Mouse (Mus musculus) lung, embryonic 14.5 days (tissue): Measurements from ENCODE around the gene Adcyap1r1. TPM values are rescaled to one million over a fixed set of nuclear protein-coding genes. Genes with fewer than 3 reads are reported as not detected.
A peak's percentile ranks its signal among the peaks of the same experiment; 100 is the strongest.

Experiments used
- ATAC-seq: fragments of 200-750 bp; cut with Nextera tagmentation; 2 replicates; pipeline ENCODE4 v1.8.0; 2017; ENCODE audit warnings: mild to moderate bottlenecking, moderate TSS enrichment, moderate library complexity; ENCODE audit not compliant: insufficient read depth
- DNase-seq: peaks from one replicate; pipeline ENCODE4 v3.0.0-alpha.2; 2015
- H3K27ac ChIP-seq: fragments of 300-500 bp; sonication (generic); 2 replicates; pipeline ENCODE4 v1.5.1; 2014; ENCODE audit warnings: low read depth, mild to moderate bottlenecking, moderate library complexity
- H3K27me3 ChIP-seq: fragments of 300-500 bp; sonication (generic); 2 replicates; pipeline ENCODE4 v1.6.1; 2014; ENCODE audit warnings: low read length, control low read depth; ENCODE audit not compliant: insufficient read depth
- H3K36me3 ChIP-seq: fragments of 300-500 bp; sonication (generic); 2 replicates; pipeline ENCODE4 v1.6.1; 2014; ENCODE audit warnings: control low read depth; ENCODE audit not compliant: insufficient read depth
- H3K4me1 ChIP-seq: fragments of 300-500 bp; sonication (generic); 2 replicates; pipeline ENCODE4 v1.6.1; 2014; ENCODE audit warnings: antibody characterized with exemption, control low read depth; ENCODE audit not compliant: insufficient read depth
- H3K4me2 ChIP-seq: fragments of 300-500 bp; sonication (generic); 2 replicates; pipeline ENCODE4 v1.6.1; 2014; ENCODE audit warnings: mild to moderate bottlenecking
- H3K4me3 ChIP-seq: fragments of 300-500 bp; sonication (generic); 2 replicates; pipeline ENCODE4 v1.5.1; 2014; ENCODE audit warnings: low read depth, low read length
- H3K9ac ChIP-seq: fragments of 300-500 bp; sonication (generic); 2 replicates; pipeline ENCODE4 v1.6.1; 2014
- H3K9me3 ChIP-seq: fragments of 300-500 bp; sonication (generic); 2 replicates; pipeline ENCODE4 v1.6.1; 2016; ENCODE audit warnings: low read depth, low read length, control low read depth
- CTCF ChIP-seq: IDR thresholded peaks from 2 replicates; pipeline ENCODE4 v1.5.1; 2016; ENCODE audit warnings: antibody characterized with exemption, low read depth
- WGBS: fragments of 180-500 bp; shearing (Covaris S2); extraction: QIAGEN DNeasy Blood & Tissue Kit; methylation state at CpG from one replicate; pipeline ENCODE4 v1.1.7; 2014; 5-methylcytosine and 5-hydroxymethylcytosine counted together
- polyA plus RNA-seq: library from polyadenylated mRNA; unstranded; fragments of >200 nt; fragmentation: Nextera tagmentation; extraction: Ambion mirVana; gene quantifications from 2 replicates; pipeline ENCODE4 v1.2.1, GENCODE M21; 2014

Adcyap1r1 gene
- polyA plus RNA-seq, 1 experiment from 2014 or later = 0.61 TPM

- Histone ChIP-seq H3K4me1 (no peaks in the 10 kb centered on the region), H3K9me3 (no peaks in the 10 kb centered on the region), H3K27ac (no peak overlapping the region), H3K9ac (no peak overlapping the region), H3K36me3 (no peaks in the 10 kb centered on the region), H3K4me2 (no peak overlapping the region), H3K27me3 (no peaks in the 10 kb centered on the region), H3K4me3 (no peak overlapping the region)
- TF ChIP-seq CTCF = no peak
- DNase-seq = no peak
- 89% methylated on average over 1 of the region's 1 CpGs for WGBS
- no peak for ATAC-seq
Measured at GRCm38 (mm10) chr6:55480988-55481387, 29.2 kb downstream of the Adcyap1r1 start.

- H3K4me3 ChIP-seq = no peak overlapping the region
- no peak overlapping the region for H3K4me2 ChIP-seq
- no peaks in the 10 kb centered on the region for H3K36me3 ChIP-seq
- H3K27ac ChIP-seq = no peak overlapping the region
- H3K4me1 ChIP-seq = 0 out of 2 replicates have a peak, but pooled peaks cover under 1% of the 10 kb centered on the region
- no peak for TF ChIP-seq CTCF
- DNase-seq = no peak
- H3K9ac ChIP-seq = no peak overlapping the region
- no peak for ATAC-seq
- no peaks in the 10 kb centered on the region for H3K9me3 ChIP-seq
- 81% methylated on average over 1 of the region's 1 CpGs for WGBS
- H3K27me3 ChIP-seq = no peaks in the 10 kb centered on the region
Measured at GRCm38 (mm10) chr6:55482471-55482870, 30.7 kb downstream of the Adcyap1r1 start.

- peaks cover 6% of the 10 kb centered on the region for H3K4me1 ChIP-seq
- DNase-seq = no peak
- H3K36me3 ChIP-seq = no peaks in the 10 kb centered on the region
- no peak for TF ChIP-seq CTCF
- 61% methylated on average over 7 of the region's 7 CpGs for WGBS
- H3K27me3 ChIP-seq = no peaks in the 10 kb centered on the region
- no peak overlapping the region for H3K4me3 ChIP-seq
- no peak overlapping the region for H3K4me2 ChIP-seq
- H3K9ac ChIP-seq = no peak overlapping the region
- H3K27ac ChIP-seq = no peak overlapping the region
- no peaks in the 10 kb centered on the region for H3K9me3 ChIP-seq
- no peak for ATAC-seq
Measured at GRCm38 (mm10) chr6:55483360-55483759, 31.6 kb downstream of the Adcyap1r1 start.

- H3K4me2 ChIP-seq = no peak overlapping the region
- no peak overlapping the region for H3K27ac ChIP-seq
- no peaks in the 10 kb centered on the region for H3K9me3 ChIP-seq
- H3K4me3 ChIP-seq = no peak overlapping the region
- no peak overlapping the region; the same call in 1 of the 2 replicates for H3K9ac ChIP-seq
- H3K27me3 ChIP-seq = no peaks in the 10 kb centered on the region
- 35% methylated on average over 4 of the region's 4 CpGs for WGBS
- no peak for ATAC-seq
- H3K4me1 ChIP-seq = peaks cover 6% of the 10 kb centered on the region
- H3K36me3 ChIP-seq = no peaks in the 10 kb centered on the region
- TF ChIP-seq CTCF = no peak
- DNase-seq = no peak
Measured at GRCm38 (mm10) chr6:55484224-55484623, 32.4 kb downstream of the Adcyap1r1 start.

GRCm38 (mm10) chr6:55485216-55485615 lies 33.4 kb downstream of the Adcyap1r1 start:
- Histone ChIP-seq H3K4me3 (no peak overlapping the region), H3K4me2 (no peak overlapping the region), H3K36me3 (no peaks in the 10 kb centered on the region), H3K4me1 (peaks cover 6% of the 10 kb centered on the region), H3K9me3 (no peaks in the 10 kb centered on the region), H3K27me3 (no peaks in the 10 kb centered on the region), H3K9ac (no peak overlapping the region), H3K27ac (no peak overlapping the region)
- no peak for ATAC-seq
- peak; percentile 39 for DNase-seq
- 60% methylated on average over 4 of the region's 4 CpGs for WGBS
- TF ChIP-seq CTCF = no peak

- ATAC-seq = peak; percentile 92
- TF ChIP-seq CTCF = no peak
- H3K4me2 ChIP-seq = no peak overlapping the region
- WGBS = 33% methylated on average over 6 of the region's 6 CpGs
- no peaks in the 10 kb centered on the region for H3K36me3 ChIP-seq
- no peaks in the 10 kb centered on the region for H3K9me3 ChIP-seq
- H3K9ac ChIP-seq = no peak overlapping the region
- H3K4me1 ChIP-seq = peaks cover 6% of the 10 kb centered on the region
- no peaks in the 10 kb centered on the region for H3K27me3 ChIP-seq
- no peak overlapping the region for H3K27ac ChIP-seq
- DNase-seq = peak; percentile 63
- no peak overlapping the region for H3K4me3 ChIP-seq
Measured at GRCm38 (mm10) chr6:55487726-55488125, 35.9 kb downstream of the Adcyap1r1 start.

GRCm38 (mm10) chr6:55496201-55496600 lies 44.4 kb downstream of the Adcyap1r1 start:
- Histone ChIP-seq H3K9ac (no peak overlapping the region), H3K4me2 (no peak overlapping the region), H3K36me3 (no peaks in the 10 kb centered on the region), H3K27me3 (no peaks in the 10 kb centered on the region), H3K9me3 (no peaks in the 10 kb centered on the region), H3K4me1 (0 out of 2 replicates have a peak, but pooled peaks cover 3% of the 10 kb centered on the region), H3K27ac (no peak overlapping the region), H3K4me3 (no peak overlapping the region)
- no peak for ATAC-seq
- TF ChIP-seq CTCF = no peak
- no peak for DNase-seq
- 90% methylated on average over 4 of the region's 4 CpGs for WGBS

GRCm38 (mm10) chr6:55498753-55499152 lies 47.0 kb downstream of the Adcyap1r1 start:
- H3K27me3 ChIP-seq = no peaks in the 10 kb centered on the region
- no peak overlapping the region for H3K9ac ChIP-seq
- H3K4me1 ChIP-seq = 0 out of 2 replicates have a peak, but pooled peaks cover 3% of the 10 kb centered on the region
- H3K4me2 ChIP-seq = no peak overlapping the region
- ATAC-seq = no peak
- DNase-seq = no peak
- no peaks in the 10 kb centered on the region for H3K9me3 ChIP-seq
- H3K36me3 ChIP-seq = no peaks in the 10 kb centered on the region
- no peak overlapping the region for H3K4me3 ChIP-seq
- H3K27ac ChIP-seq = no peak overlapping the region
- no peak for TF ChIP-seq CTCF
